8 mouse cellular contexts compared by ENCODE assay signal in the genomic region with DNA sequence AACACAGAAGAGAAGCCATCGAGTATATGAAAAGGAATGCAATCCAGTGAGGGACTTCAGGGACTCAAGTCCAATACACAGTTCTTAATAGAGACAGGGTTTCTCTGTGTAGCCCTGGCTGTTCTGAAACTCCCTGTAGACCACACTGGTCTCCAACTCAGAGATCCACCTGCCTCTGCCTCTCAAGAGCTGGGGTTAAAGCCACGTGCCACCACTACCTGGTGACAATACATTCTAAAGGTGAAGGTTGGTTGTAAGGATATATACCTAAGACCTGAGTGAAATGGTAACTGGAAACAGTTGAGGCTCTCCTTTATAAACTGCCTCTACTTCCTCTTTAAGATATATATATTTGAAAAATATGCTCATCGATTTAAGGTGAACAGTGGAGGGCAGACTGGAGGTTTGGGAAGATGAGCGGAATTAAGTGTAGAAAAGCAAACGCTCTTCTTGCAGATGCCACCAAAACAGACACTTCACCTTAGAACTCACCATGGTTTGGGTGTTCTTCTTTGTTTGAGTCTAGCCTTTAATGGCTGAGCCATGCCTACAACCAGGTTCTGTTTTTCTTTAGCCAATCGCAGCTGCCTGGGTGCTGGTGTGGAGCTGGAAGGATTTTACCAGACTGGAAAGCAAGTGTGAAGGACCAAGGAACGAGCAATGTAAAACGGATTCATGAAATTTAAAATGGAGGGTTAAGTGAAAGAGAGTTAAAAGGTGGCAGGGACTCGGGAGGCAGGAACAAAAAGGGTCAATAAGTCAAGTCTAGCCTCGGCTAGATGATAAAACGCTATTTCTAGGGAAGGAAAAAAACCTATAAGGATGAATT. TPM values are rescaled to one million over a fixed set of nuclear protein-coding genes. Genes with fewer than 3 reads are reported as not detected.
DNase-seq lines count a peak whose midpoint lies in the region; ATAC-seq and TF ChIP-seq lines count a peak whose summit lies in the region.

No protein-coding gene starts in this region.

- 45% methylated on average over 11 of the region's 11 CpGs for WGBS in heart, embryonic 12.5 days
- WGBS in limb, embryonic 11.5 days = 53% methylated on average over 11 of the region's 11 CpGs
- WGBS in neural tube, embryonic 14.5 days = 45% methylated on average over 11 of the region's 11 CpGs

- peak overlapping the region; percentile 67 for H3K4me2 ChIP-seq in heart, embryonic 12.5 days
- H3K4me2 ChIP-seq in limb, embryonic 11.5 days (ENCODE audit: low read depth, severe bottlenecking) = peak overlapping the region; percentile 48
- H3K4me2 ChIP-seq in neural tube, embryonic 14.5 days (ENCODE audit: low read depth, low read length) = peak overlapping the region; percentile 62

- TF ChIP-seq POLR2A in ES-Bruce4 (IDR thresholded peaks at IDR 0.05; ENCODE audit: insufficient read depth, low read length) = no peak
- no peak for TF ChIP-seq POLR2A in embryonic fibroblast, embryonic 13.5 days (IDR thresholded peaks at IDR 0.05; ENCODE audit: low read depth, low read length)

- no peak for TF ChIP-seq EP300 in ES-Bruce4 (IDR thresholded peaks at IDR 0.05; ENCODE audit: insufficient read depth, low read depth, low read length)

- no peak for TF ChIP-seq CTCF in ES-Bruce4 (IDR thresholded peaks at IDR 0.05; ENCODE audit: low read depth, low read length)
- TF ChIP-seq CTCF in embryonic fibroblast, embryonic 13.5 days (IDR thresholded peaks at IDR 0.05; ENCODE audit: borderline replicate concordance, insufficient read depth, low read length) = no peak

- peak overlapping the region; percentile 71 for H3K9ac ChIP-seq in heart, embryonic 12.5 days
- peak overlapping the region; percentile 81 for H3K9ac ChIP-seq in ES-Bruce4 (ENCODE audit: low read depth, poor library complexity, severe bottlenecking)
- peak overlapping the region; percentile 83 for H3K9ac ChIP-seq in limb, embryonic 11.5 days (ENCODE audit: low read length)
- peak overlapping the region; percentile 71 for H3K9ac ChIP-seq in neural tube, embryonic 14.5 days (replicated peaks; ENCODE audit: low read depth, low read length)

- H3K27ac ChIP-seq in heart, embryonic 12.5 days (ENCODE audit: poor library complexity, severe bottlenecking) = peak overlapping the region; percentile 92
- peak overlapping the region; percentile 77 for H3K27ac ChIP-seq in ES-Bruce4 (ENCODE audit: insufficient read depth, low read length)
- peak overlapping the region; percentile 98 for H3K27ac ChIP-seq in embryonic fibroblast, embryonic 13.5 days (ENCODE audit: insufficient read depth, low read length)
- H3K27ac ChIP-seq in limb, embryonic 11.5 days (replicated peaks; ENCODE audit: low read depth, low read length) = peak overlapping the region; percentile 79
- peak overlapping the region; percentile 77 for H3K27ac ChIP-seq in neural tube, embryonic 14.5 days (ENCODE audit: low read depth, low read length)

- no peaks in the 10 kb centered on the region for H3K27me3 ChIP-seq in heart, embryonic 12.5 days (replicated peaks)
- H3K27me3 ChIP-seq in ES-Bruce4 (ENCODE audit: control insufficient read depth, insufficient read depth, low read length, poor library complexity, severe bottlenecking) = no peaks in the 10 kb centered on the region
- no peaks in the 10 kb centered on the region for H3K27me3 ChIP-seq in limb, embryonic 11.5 days (ENCODE audit: control insufficient read depth, insufficient read depth, low read length)
- no peaks in the 10 kb centered on the region for H3K27me3 ChIP-seq in neural tube, embryonic 14.5 days (ENCODE audit: control insufficient read depth, insufficient read depth, low read length)

- no peak for DNase-seq in heart, adult 18-20 months
- DNase-seq in limb, embryonic 11.5 days (ENCODE audit: low spot score) = peak; percentile 40
- DNase-seq in thymus, postnatal 36 days = no peak
- no peak for DNase-seq in right cerebral cortex, postnatal 14 days

- H3K4me1 ChIP-seq in heart, embryonic 12.5 days (replicated peaks) = peaks cover 13% of the 10 kb centered on the region
- H3K4me1 ChIP-seq in ES-Bruce4 (ENCODE audit: control insufficient read depth, insufficient read depth, low read length) = peaks cover 2% of the 10 kb centered on the region
- peaks cover 6% of the 10 kb centered on the region; the same call in 1 of the 2 replicates for H3K4me1 ChIP-seq in embryonic fibroblast, embryonic 13.5 days (ENCODE audit: control insufficient read depth, insufficient read depth, low read length)
- H3K4me1 ChIP-seq in limb, embryonic 11.5 days (ENCODE audit: control insufficient read depth, insufficient read depth, low read length) = 0 out of 2 replicates have a peak, but pooled peaks cover 4% of the 10 kb centered on the region
- peaks cover 22% of the 10 kb centered on the region for H3K4me1 ChIP-seq in neural tube, embryonic 14.5 days (ENCODE audit: control insufficient read depth, insufficient read depth, low read length)

- peaks cover 24% of the 10 kb centered on the region for H3K36me3 ChIP-seq in heart, embryonic 12.5 days
- peaks cover 9% of the 10 kb centered on the region for H3K36me3 ChIP-seq in ES-Bruce4 (ENCODE audit: control insufficient read depth, insufficient read depth, low read length, poor library complexity, severe bottlenecking)
- H3K36me3 ChIP-seq in limb, embryonic 11.5 days (ENCODE audit: control insufficient read depth, insufficient read depth, low read length) = peaks cover 7% of the 10 kb centered on the region; the same call in 1 of the 2 replicates
- H3K36me3 ChIP-seq in neural tube, embryonic 14.5 days (ENCODE audit: control insufficient read depth, insufficient read depth, low read length) = peaks cover 18% of the 10 kb centered on the region

- no peaks in the 10 kb centered on the region for H3K9me3 ChIP-seq in heart, embryonic 12.5 days (replicated peaks)
- H3K9me3 ChIP-seq in ES-Bruce4 (replicated peaks; ENCODE audit: control insufficient read depth, insufficient read depth, low read length, poor library complexity, severe bottlenecking) = no peaks in the 10 kb centered on the region
- H3K9me3 ChIP-seq in limb, embryonic 11.5 days (ENCODE audit: control insufficient read depth, low read length) = no peaks in the 10 kb centered on the region
- no peaks in the 10 kb centered on the region for H3K9me3 ChIP-seq in neural tube, embryonic 14.5 days (ENCODE audit: control insufficient read depth, low read length)

- peak overlapping the region; percentile 69 for H3K4me3 ChIP-seq in heart, embryonic 12.5 days
- peak overlapping the region; percentile 93 for H3K4me3 ChIP-seq in ES-Bruce4 (ENCODE audit: low read depth, low read length)
- peak overlapping the region; percentile 90 for H3K4me3 ChIP-seq in embryonic fibroblast, embryonic 13.5 days (ENCODE audit: insufficient read depth, low read length)
- H3K4me3 ChIP-seq in limb, embryonic 11.5 days (ENCODE audit: low read depth, low read length) = peak overlapping the region; percentile 61
- H3K4me3 ChIP-seq in neural tube, embryonic 14.5 days (ENCODE audit: low read depth, low read length) = peak overlapping the region; percentile 53

- ATAC-seq in heart, embryonic 12.5 days (ENCODE audit: insufficient number of reproducible peaks, low FRiP score) = no peak
- peak; percentile 1; the same call in 1 of the 2 replicates for ATAC-seq in limb, embryonic 11.5 days (ENCODE audit: insufficient number of reproducible peaks, low FRiP score, low TSS enrichment, low read depth)
- ATAC-seq in neural tube, embryonic 14.5 days (ENCODE audit: low read depth) = no peak

RNA-seq across cellular contexts. Expression of a gene that starts 1.1 kb away (rescaled TPM):
- polyA plus RNA-seq in heart, embryonic 12.5 days (2016; fragmentation: Nextera tagmentation; extraction: Ambion mirVana) = 11.6 and 12.7 TPM in 2 replicates
- 10 to 100 TPM in 1 of 2 experiments, 1 to 10 TPM in 1; 8.4 to 10.3 TPM for total RNA-seq in heart, adult 18-20 months (2021)
- 28.3 and 33.7 TPM in 2 replicates for polyA plus RNA-seq in ES-Bruce4 (2011; ENCODE audit: insufficient read depth, insufficient read length, low read depth, missing spikeins)
- polyA plus RNA-seq in embryonic fibroblast, embryonic 13.5 days (2011; ENCODE audit: insufficient read length, low read depth, missing spikeins) = 27.2 and 31.0 TPM in 2 replicates
- polyA plus RNA-seq in limb, embryonic 11.5 days (2014; fragmentation: Nextera tagmentation; extraction: Ambion mirVana) = 28.2 and 30.0 TPM in 2 replicates
- 27.8 and 31.1 TPM in 2 replicates for polyA plus RNA-seq in neural tube, embryonic 14.5 days (2014; fragmentation: Nextera tagmentation; extraction: Ambion mirVana)

RNA-seq across cellular contexts. Expression of a gene that starts 2.3 kb away (rescaled TPM):
- 12.1 and 12.2 TPM in 2 replicates for polyA plus RNA-seq in heart, embryonic 12.5 days (2016; fragmentation: Nextera tagmentation; extraction: Ambion mirVana)
- 10 to 100 TPM in 1 of 2 experiments, 1 to 10 TPM in 1; 9.6 to 10.7 TPM for total RNA-seq in heart, adult 18-20 months (2021)
- 32.6 and 34.1 TPM in 2 replicates for polyA plus RNA-seq in ES-Bruce4 (2011; ENCODE audit: insufficient read depth, insufficient read length, low read depth, missing spikeins)
- 8.2 and 10.2 TPM in 2 replicates for polyA plus RNA-seq in embryonic fibroblast, embryonic 13.5 days (2011; ENCODE audit: insufficient read length, low read depth, missing spikeins)
- polyA plus RNA-seq in limb, embryonic 11.5 days (2014; fragmentation: Nextera tagmentation; extraction: Ambion mirVana) = 17.1 and 20.4 TPM in 2 replicates
- 9.2 and 11.4 TPM in 2 replicates for polyA plus RNA-seq in neural tube, embryonic 14.5 days (2014; fragmentation: Nextera tagmentation; extraction: Ambion mirVana)
